Mouse (Mus musculus) myocyte (in vitro differentiated cells): ENCODE results near the gene Grsf1. TPM values are rescaled to one million over a fixed set of nuclear protein-coding genes. Genes with fewer than 3 reads are reported as not detected.

Experiments used
- H3K27me3 ChIP-seq: one replicate; pipeline ENCODE4 v1.6.1; 2011; ENCODE audit not compliant: control insufficient read depth, insufficient read depth, insufficient read length
- H3K36me3 ChIP-seq: one replicate; pipeline ENCODE4 v1.6.1; 2011; ENCODE audit not compliant: control insufficient read depth, insufficient read depth
- H3K4me2 ChIP-seq: one replicate; pipeline ENCODE4 v1.6.1; 2011; ENCODE audit warnings: low read depth, control low read depth
- H3K4me3 ChIP-seq: one replicate; pipeline ENCODE4 v1.5.1; 2011; ENCODE audit warnings: mild to moderate bottlenecking, control low read depth, moderate library complexity
- H3K79me2 ChIP-seq: one replicate; pipeline ENCODE4 v1.6.1; 2011; ENCODE audit not compliant: control insufficient read depth, insufficient read depth
- H3ac ChIP-seq: one replicate; pipeline ENCODE4 v1.6.1; 2011; ENCODE audit not compliant: control insufficient read depth, insufficient read length
- CEBPB ChIP-seq: IDR thresholded peaks from 2 replicates; pipeline ENCODE4 v1.6.1; 2011; ENCODE audit warnings: mild to moderate bottlenecking, moderate library complexity; ENCODE audit not compliant: poor library complexity, insufficient read depth, severe bottlenecking
- E2F4 ChIP-seq: IDR thresholded peaks from one replicate; pipeline ENCODE4 v1.6.1; 2011; ENCODE audit warnings: mild to moderate bottlenecking, control low read depth, moderate library complexity; ENCODE audit not compliant: insufficient read depth
- MAX ChIP-seq: IDR thresholded peaks from one replicate; pipeline ENCODE4 v1.6.1; 2011; ENCODE audit warnings: low read depth, mild to moderate bottlenecking, control low read depth
- MYOD1 ChIP-seq, 3 experiments: IDR thresholded peaks; one replicate each; pipeline ENCODE4 v1.6.1; 2011; ENCODE audit warnings: control low read depth in 2 of 3, low read depth in 2 of 3, mild to moderate bottlenecking in 2 of 3, moderate library complexity in 1 of 3; ENCODE audit not compliant: insufficient read length in 2 of 3, control insufficient read depth in 1 of 3
- MYOG ChIP-seq, 3 experiments: IDR thresholded peaks; one replicate each; pipeline ENCODE4 v1.6.1; 2011; ENCODE audit warnings: control low read depth in 2 of 3, low read depth in 2 of 3, mild to moderate bottlenecking in 2 of 3; ENCODE audit not compliant: insufficient read length in 2 of 3, control insufficient read depth in 1 of 3, insufficient read depth in 1 of 3
- POLR2A ChIP-seq: IDR thresholded peaks from one replicate; pipeline ENCODE4 v1.6.1; 2011; ENCODE audit warnings: low read depth, mild to moderate bottlenecking, control low read depth, moderate library complexity; ENCODE audit not compliant: insufficient read length
- POLR2AphosphoS2 ChIP-seq: IDR thresholded peaks from one replicate; pipeline ENCODE4 v1.6.1; 2011; ENCODE audit warnings: low read depth, control low read depth; ENCODE audit not compliant: insufficient read length
- REST ChIP-seq: IDR thresholded peaks from one replicate; pipeline ENCODE4 v1.6.1; 2011; ENCODE audit warnings: mild to moderate bottlenecking, control low read depth, moderate library complexity; ENCODE audit not compliant: insufficient read depth, insufficient read length
- SRF ChIP-seq: IDR thresholded peaks from one replicate; pipeline ENCODE4 v1.6.1; 2011; ENCODE audit warnings: low read depth; ENCODE audit not compliant: control insufficient read depth, insufficient read length
- TCF12 ChIP-seq: IDR thresholded peaks from one replicate; pipeline ENCODE4 v1.6.1; 2011; ENCODE audit warnings: mild to moderate bottlenecking, control low read depth; ENCODE audit not compliant: poor library complexity, insufficient read depth, severe bottlenecking
- TCF3 ChIP-seq: IDR thresholded peaks from one replicate; pipeline ENCODE4 v1.6.1; 2011; ENCODE audit warnings: low read depth, control low read depth; ENCODE audit not compliant: insufficient read length
- USF1 ChIP-seq: IDR thresholded peaks from one replicate; pipeline ENCODE4 v1.6.1; 2011; ENCODE audit warnings: low read depth, mild to moderate bottlenecking, control low read depth, moderate library complexity
- polyA plus RNA-seq: library from polyadenylated mRNA; unstranded; fragments of >200 nt; fragmentation: generic; extraction: Trizol; gene quantifications from one replicate; pipeline ENCODE4 v1.2.1, GENCODE M21; 2012; ENCODE audit warnings: missing spikeins

Grsf1 gene
- polyA plus RNA-seq, 1 experiment, result 29.5 TPM

- no peaks in the 10 kb centered on the region for H3K36me3 ChIP-seq
- TF ChIP-seq MAX (no peak), REST (no peak), TCF12 (no peak), POLR2A (no peak), MYOG (IDR thresholded peaks at IDR 0.05; ENCODE audit: control insufficient read depth in 1 of 3, insufficient read depth in 1 of 3, insufficient read length in 2 of 3, low read depth in 2 of 3) (no peak), MYOD1 (IDR thresholded peaks at IDR 0.05; ENCODE audit: control insufficient read depth in 1 of 3, insufficient read length in 2 of 3, low read depth in 2 of 3) (no peak), CEBPB (no peak), POLR2AphosphoS2 (no peak), TCF3 (no peak), USF1 (no peak), SRF (no peak), E2F4 (no peak)
- H3K4me3 ChIP-seq, result no peak overlapping the region
- H3ac ChIP-seq, result no peak overlapping the region
- no peak overlapping the region for H3K4me2 ChIP-seq
- peaks cover 9% of the 10 kb centered on the region for H3K79me2 ChIP-seq
- H3K27me3 ChIP-seq, result no peaks in the 10 kb centered on the region
Observed at GRCm38 (mm10) chr5:88679341-88679740, 3.4 kb upstream of the Grsf1 start.

GRCm38 (mm10) chr5:88678929-88679328 lies 3.0 kb upstream of the Grsf1 start:
- no peak for TF ChIP-seq REST
- TF ChIP-seq SRF, result no peak
- no peak for TF ChIP-seq TCF12
- no peak for TF ChIP-seq MYOD1 (IDR thresholded peaks at IDR 0.05; ENCODE audit: control insufficient read depth in 1 of 3, insufficient read length in 2 of 3, low read depth in 2 of 3)
- TF ChIP-seq MAX, result no peak
- no peak for TF ChIP-seq E2F4
- TF ChIP-seq POLR2AphosphoS2, result no peak
- no peak for TF ChIP-seq USF1
- TF ChIP-seq POLR2A, result no peak
- no peak for TF ChIP-seq MYOG (IDR thresholded peaks at IDR 0.05; ENCODE audit: control insufficient read depth in 1 of 3, insufficient read depth in 1 of 3, insufficient read length in 2 of 3, low read depth in 2 of 3)
- no peak for TF ChIP-seq TCF3
- Histone ChIP-seq H3K36me3 (no peaks in the 10 kb centered on the region), H3K79me2 (peaks cover 9% of the 10 kb centered on the region), H3ac (no peak overlapping the region), H3K4me2 (no peak overlapping the region), H3K4me3 (no peak overlapping the region), H3K27me3 (no peaks in the 10 kb centered on the region)

- Histone ChIP-seq H3K36me3 (peaks cover 5% of the 10 kb centered on the region), H3K4me3 (peak overlapping the region; percentile 48)
Observed at GRCm38 (mm10) chr5:88674703-88675442, 1.1 kb downstream of the Grsf1 start.

GRCm38 (mm10) chr5:88663875-88664274 lies 12.1 kb downstream of the Grsf1 start:
- Histone ChIP-seq H3K36me3 (peaks cover 23% of the 10 kb centered on the region), H3K79me2 (no peaks in the 10 kb centered on the region), H3ac (no peak overlapping the region), H3K4me3 (no peak overlapping the region), H3K4me2 (no peak overlapping the region), H3K27me3 (no peaks in the 10 kb centered on the region)
- TF ChIP-seq MYOG (IDR thresholded peaks at IDR 0.05; ENCODE audit: control insufficient read depth in 1 of 3, insufficient read depth in 1 of 3, insufficient read length in 2 of 3, low read depth in 2 of 3), result no peak
- TF ChIP-seq TCF12, result no peak

More at GRCm38 (mm10) chr5:88674703-88675442, 1.1 kb downstream of the Grsf1 start:
- H3K4me2 ChIP-seq, result peak overlapping the region; percentile 90
- H3K27me3 ChIP-seq, result no peaks in the 10 kb centered on the region
- peaks cover 15% of the 10 kb centered on the region for H3K79me2 ChIP-seq
- H3ac ChIP-seq, result peak overlapping the region; percentile 98
- TF ChIP-seq MAX, result no peak
- no peak for TF ChIP-seq USF1

- Histone ChIP-seq H3K27me3 (no peaks in the 10 kb centered on the region), H3K79me2 (no peaks in the 10 kb centered on the region), H3K36me3 (peaks cover 25% of the 10 kb centered on the region), H3K4me3 (no peak overlapping the region), H3ac (no peak overlapping the region), H3K4me2 (no peak overlapping the region)
- TF ChIP-seq E2F4 (no peak), POLR2AphosphoS2 (no peak), CEBPB (no peak), POLR2A (no peak), TCF12 (no peak), MYOG (IDR thresholded peaks at IDR 0.05; ENCODE audit: control insufficient read depth in 1 of 3, insufficient read depth in 1 of 3, insufficient read length in 2 of 3, low read depth in 2 of 3) (no peak), MAX (no peak), TCF3 (no peak), REST (no peak), MYOD1 (IDR thresholded peaks at IDR 0.05; ENCODE audit: control insufficient read depth in 1 of 3, insufficient read length in 2 of 3, low read depth in 2 of 3) (no peak), SRF (no peak), USF1 (no peak)
Observed at GRCm38 (mm10) chr5:88663151-88663550, 12.8 kb downstream of the Grsf1 start.
